Mouse (Mus musculus) small intestine, adult 2 months (tissue): ENCODE measurements around the gene Akr1b3. TPM values are rescaled to one million over a fixed set of nuclear protein-coding genes. Genes with fewer than 3 reads are reported as not detected.
A peak's percentile ranks its signal among the peaks of the same experiment; 100 is the strongest.

Experiments used
- H3K27ac ChIP-seq: fragments of 200-500 bp; 2 replicates; pipeline ENCODE4 v1.5.1; 2012; ENCODE audit warnings: low read depth, low read length, control low read depth, inconsistent platforms; ENCODE audit not compliant: insufficient read depth
- H3K27me3 ChIP-seq: fragments of 200-500 bp; 2 replicates; pipeline ENCODE4 v1.6.1; 2012; ENCODE audit warnings: mild to moderate bottlenecking, moderate library complexity, low read length, inconsistent platforms; ENCODE audit not compliant: control insufficient read depth, insufficient read depth
- H3K36me3 ChIP-seq: fragments of 200-500 bp; 2 replicates; pipeline ENCODE4 v1.6.1; 2012; ENCODE audit warnings: mild to moderate bottlenecking, low read length, control low read depth, inconsistent platforms; ENCODE audit not compliant: control insufficient read depth, insufficient read depth
- H3K4me1 ChIP-seq: fragments of 200-500 bp; 2 replicates; pipeline ENCODE4 v1.6.1; 2012; ENCODE audit warnings: low read length, inconsistent platforms, mixed read lengths; ENCODE audit not compliant: control insufficient read depth, insufficient read depth, insufficient read length
- H3K4me3 ChIP-seq: fragments of 200-500 bp; 2 replicates; pipeline ENCODE4 v1.5.1; 2012; ENCODE audit warnings: low read depth, mild to moderate bottlenecking, control low read depth, inconsistent platforms, low read length, moderate library complexity
- CTCF ChIP-seq: fragments of 200-500 bp; IDR thresholded peaks from 2 replicates; pipeline ENCODE4 v1.5.1; 2012; ENCODE audit warnings: low read depth, mild to moderate bottlenecking, control low read depth, inconsistent platforms, low read length, moderate library complexity, mixed read lengths; ENCODE audit not compliant: insufficient replicate concordance, insufficient read length; ENCODE audit errors: extremely low read depth
- POLR2A ChIP-seq: fragments of 200-500 bp; IDR thresholded peaks from 2 replicates; pipeline ENCODE4 v1.6.1; 2012; ENCODE audit warnings: low read depth, mild to moderate bottlenecking, control low read depth, inconsistent platforms, low read length, moderate library complexity
- WGBS: fragments of 180-500 bp; shearing (Covaris S2); methylation state at CpG from one replicate; pipeline ENCODE4 v1.1.7; 2018; 5-methylcytosine and 5-hydroxymethylcytosine counted together
- polyA plus RNA-seq: library from polyadenylated mRNA; depleted of rRNA; stranded (reverse); fragments of >200 nt; gene quantifications from 2 replicates; pipeline ENCODE4 v1.2.3, GENCODE M21; 2012

Akr1b3 gene
- polyA plus RNA-seq, 1 experiment: 51.3 TPM

- no peaks in the 10 kb centered on the region for H3K36me3 ChIP-seq
- H3K4me1 ChIP-seq: no peaks in the 10 kb centered on the region; the same call in 1 of the 2 replicates
- 84% methylated on average over 9 of the region's 9 CpGs for WGBS
- H3K4me3 ChIP-seq: no peak overlapping the region
- H3K27ac ChIP-seq: no peak overlapping the region
- no peaks in the 10 kb centered on the region for H3K27me3 ChIP-seq
- TF ChIP-seq CTCF (no peak), POLR2A (no peak)
These were observed 21.8 kb downstream of the Akr1b3 start for GRCm38 (mm10) chr6:34295437-34295836.

- H3K27me3 ChIP-seq: no peaks in the 10 kb centered on the region
- H3K4me1 ChIP-seq: no peaks in the 10 kb centered on the region; the same call in 1 of the 2 replicates
- no peak overlapping the region for H3K4me3 ChIP-seq
- H3K27ac ChIP-seq: no peak overlapping the region
- H3K36me3 ChIP-seq: no peaks in the 10 kb centered on the region
- TF ChIP-seq CTCF (peak; percentile 83; the same call in 1 of the 2 replicates), POLR2A (no peak)
- 27% methylated on average over 9 of the region's 9 CpGs for WGBS
These were observed 24.3 kb downstream of the Akr1b3 start for GRCm38 (mm10) chr6:34292882-34293487.

GRCm38 (mm10) chr6:34292196-34292881 lies 24.9 kb downstream of the Akr1b3 start:
- TF ChIP-seq POLR2A (no peak), CTCF (no peak)
- 49% methylated on average over 11 of the region's 11 CpGs for WGBS
- Histone ChIP-seq H3K27ac (no peak overlapping the region), H3K4me3 (no peak overlapping the region), H3K4me1 (no peaks in the 10 kb centered on the region; the same call in 1 of the 2 replicates), H3K27me3 (no peaks in the 10 kb centered on the region), H3K36me3 (no peaks in the 10 kb centered on the region)

DNA sequence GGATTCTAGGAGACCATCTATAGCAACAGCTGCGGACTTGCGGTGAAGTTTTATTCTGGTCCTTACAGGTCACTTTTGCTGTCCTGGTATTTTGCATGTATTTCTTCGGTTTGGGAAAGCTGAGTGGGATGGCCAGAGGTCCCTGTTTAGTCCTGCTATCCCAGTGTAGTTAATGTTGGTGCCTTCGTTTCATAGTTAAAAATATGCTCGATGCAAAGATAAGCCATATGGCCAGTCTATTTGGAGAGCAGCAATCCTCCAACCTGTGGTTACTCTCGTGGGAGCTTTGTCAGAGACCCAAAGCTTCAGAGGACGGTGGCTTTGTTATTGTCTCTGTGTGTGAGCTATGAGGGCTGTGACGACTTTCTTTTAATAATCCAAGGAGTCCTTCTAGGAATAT lies 26.6 kb downstream of the Akr1b3 start:
- Histone ChIP-seq H3K27ac (no peak overlapping the region), H3K4me1 (no peaks in the 10 kb centered on the region; the same call in 1 of the 2 replicates), H3K27me3 (no peaks in the 10 kb centered on the region), H3K4me3 (no peak overlapping the region), H3K36me3 (no peaks in the 10 kb centered on the region)
- WGBS: 78% methylated on average over 8 of the region's 8 CpGs
- TF ChIP-seq POLR2A (no peak), CTCF (no peak)

- no peaks in the 10 kb centered on the region; the same call in 1 of the 2 replicates for H3K4me1 ChIP-seq
These were observed 27.2 kb downstream of the Akr1b3 start for GRCm38 (mm10) chr6:34290091-34290490.

DNA sequence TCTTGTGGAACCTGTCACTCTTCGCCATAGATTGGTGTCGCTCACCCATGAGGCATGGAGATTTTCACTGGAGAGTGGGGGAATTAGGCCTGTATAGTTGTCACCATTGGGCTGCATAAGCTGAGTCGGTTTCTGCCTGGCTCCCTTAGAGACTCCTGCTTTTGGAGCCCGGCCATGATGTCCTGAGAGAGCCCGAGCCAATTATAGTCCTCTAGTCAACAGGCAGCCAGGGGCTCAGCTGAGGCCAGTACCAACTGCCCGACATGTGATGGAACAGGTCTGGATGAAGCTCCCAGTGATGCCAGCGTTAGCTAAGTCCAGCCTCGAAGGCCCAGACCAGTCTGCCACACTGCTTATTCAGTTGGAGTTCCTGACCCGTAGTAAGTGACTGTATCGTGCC lies 29.2 kb downstream of the Akr1b3 start:
- WGBS: 85% methylated on average over 10 of the region's 10 CpGs
- no peaks in the 10 kb centered on the region; the same call in 1 of the 2 replicates for H3K4me1 ChIP-seq
- TF ChIP-seq POLR2A (no peak), CTCF (no peak)
- H3K36me3 ChIP-seq: no peaks in the 10 kb centered on the region
- H3K4me3 ChIP-seq: no peak overlapping the region
- H3K27ac ChIP-seq: no peak overlapping the region
- no peaks in the 10 kb centered on the region for H3K27me3 ChIP-seq

More at GRCm38 (mm10) chr6:34290091-34290490, 27.2 kb downstream of the Akr1b3 start:
- 88% methylated on average over 17 of the region's 17 CpGs for WGBS
- no peaks in the 10 kb centered on the region for H3K27me3 ChIP-seq
- no peak overlapping the region for H3K4me3 ChIP-seq
- H3K27ac ChIP-seq: no peak overlapping the region
- H3K36me3 ChIP-seq: no peaks in the 10 kb centered on the region
- TF ChIP-seq POLR2A (no peak), CTCF (no peak)

GRCm38 (mm10) chr6:34286841-34287240 lies 30.4 kb downstream of the Akr1b3 start:
- WGBS: 68% methylated on average over 3 of the region's 3 CpGs
- TF ChIP-seq POLR2A (no peak), CTCF (no peak)
- Histone ChIP-seq H3K27me3 (no peaks in the 10 kb centered on the region), H3K36me3 (no peaks in the 10 kb centered on the region), H3K27ac (no peak overlapping the region), H3K4me1 (no peaks in the 10 kb centered on the region), H3K4me3 (no peak overlapping the region)

DNA sequence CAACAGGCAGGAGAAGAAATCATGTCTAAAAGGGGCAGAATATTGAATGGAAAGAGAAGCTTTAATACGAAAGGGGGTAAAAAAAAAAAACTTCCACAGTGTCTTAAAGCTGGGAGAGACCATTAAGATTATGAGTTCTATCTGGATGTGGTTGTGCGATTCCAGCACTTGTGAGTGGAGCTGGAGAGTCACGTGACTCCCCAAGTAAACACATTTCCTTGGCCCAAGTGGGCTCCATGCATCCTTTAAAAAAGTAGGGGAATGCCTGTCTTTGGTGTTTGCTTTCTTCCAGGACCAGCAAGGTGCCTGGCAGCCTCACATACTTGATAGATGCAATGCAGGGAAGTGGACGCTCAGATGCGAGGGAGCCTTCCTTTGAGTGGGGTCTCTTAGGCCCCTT lies 38.9 kb downstream of the Akr1b3 start:
- Histone ChIP-seq H3K27ac (no peak overlapping the region), H3K36me3 (no peaks in the 10 kb centered on the region), H3K4me1 (no peaks in the 10 kb centered on the region), H3K27me3 (no peaks in the 10 kb centered on the region), H3K4me3 (no peak overlapping the region)
- WGBS: 66% methylated on average over 5 of the region's 5 CpGs
- no peak for TF ChIP-seq CTCF
